Mouse (Mus musculus): ENCODE results near the gene Gpr153. TPM values are rescaled to one million over a fixed set of nuclear protein-coding genes. Genes with fewer than 3 reads are reported as not detected.
A peak's percentile ranks its signal among the peaks of the same experiment; 100 is the strongest.

Gene Gpr153
- total and polyA plus RNA-seq, 2 experiments from 2014 or later: 11.4 to 71.4 TPM

GRCm38 (mm10) chr4:152298836-152299235 is 24.8 kb downstream of the Gpr153 start:
- WGBS: 83% methylated on average over 14 of the region's 14 CpGs
- peak overlapping the region; percentile 76; the same call in 1 of the 2 replicates for H3K9ac ChIP-seq
- H3K9me3 ChIP-seq (ENCODE audit: low read length): no peaks in the 10 kb centered on the region
- H3K4me3 ChIP-seq (ENCODE audit: low read depth, low read length): no peak overlapping the region
- 0 out of 2 replicates have a peak, but pooled peaks cover 8% of the 10 kb centered on the region for H3K4me1 ChIP-seq (ENCODE audit: insufficient read depth)
- H3K4me2 ChIP-seq (ENCODE audit: low read depth): 0 out of 2 replicates have a peak overlapping the region, but pooled peaks have one; percentile 97
- peaks cover 14% of the 10 kb centered on the region for H3K27me3 ChIP-seq (ENCODE audit: insufficient read depth, low read length)
- no peak for DNase-seq
- TF ChIP-seq CTCF (IDR thresholded peaks at IDR 0.05; ENCODE audit: low read depth): no peak
- H3K27ac ChIP-seq (ENCODE audit: low read depth, low read length): no peak overlapping the region
- peaks cover 38% of the 10 kb centered on the region for H3K36me3 ChIP-seq (ENCODE audit: insufficient read depth)
- ATAC-seq: no peak

GRCm38 (mm10) chr4:152300375-152300774 is 26.3 kb downstream of the Gpr153 start:
- Histone ChIP-seq H3K27ac (ENCODE audit: low read depth, low read length) (no peak overlapping the region), H3K4me1 (ENCODE audit: insufficient read depth) (0 out of 2 replicates have a peak, but pooled peaks cover 8% of the 10 kb centered on the region), H3K4me2 (ENCODE audit: low read depth) (no peak overlapping the region), H3K27me3 (ENCODE audit: insufficient read depth, low read length) (peaks cover 4% of the 10 kb centered on the region; the same call in 1 of the 2 replicates), H3K4me3 (ENCODE audit: low read depth, low read length) (no peak overlapping the region), H3K9ac (no peak overlapping the region), H3K9me3 (ENCODE audit: low read length) (no peaks in the 10 kb centered on the region), H3K36me3 (ENCODE audit: insufficient read depth) (peaks cover 53% of the 10 kb centered on the region)
- no peak for ATAC-seq
- no peak for DNase-seq
- WGBS: 63% methylated on average over 8 of the region's 8 CpGs
- no peak for TF ChIP-seq CTCF (IDR thresholded peaks at IDR 0.05; ENCODE audit: low read depth)

- DNase-seq: no peak
- Histone ChIP-seq H3K9ac (no peak overlapping the region), H3K9me3 (ENCODE audit: low read length) (no peaks in the 10 kb centered on the region), H3K27me3 (ENCODE audit: insufficient read depth, low read length) (no peaks in the 10 kb centered on the region), H3K4me2 (ENCODE audit: low read depth) (no peak overlapping the region), H3K36me3 (ENCODE audit: insufficient read depth) (peaks cover 53% of the 10 kb centered on the region), H3K27ac (ENCODE audit: low read depth, low read length) (no peak overlapping the region), H3K4me3 (ENCODE audit: low read depth, low read length) (no peak overlapping the region), H3K4me1 (ENCODE audit: insufficient read depth) (0 out of 2 replicates have a peak, but pooled peaks cover 8% of the 10 kb centered on the region)
- WGBS: 72% methylated on average over 11 of the region's 11 CpGs
- ATAC-seq: no peak
- TF ChIP-seq CTCF (IDR thresholded peaks at IDR 0.05; ENCODE audit: low read depth): no peak
These were observed 28.0 kb downstream of the Gpr153 start for GRCm38 (mm10) chr4:152302012-152302411.

GRCm38 (mm10) chr4:152303172-152303571 is 29.1 kb downstream of the Gpr153 start:
- Histone ChIP-seq H3K4me2 (ENCODE audit: low read depth) (no peak overlapping the region), H3K9me3 (ENCODE audit: low read length) (no peaks in the 10 kb centered on the region), H3K4me1 (ENCODE audit: insufficient read depth) (0 out of 2 replicates have a peak, but pooled peaks cover 5% of the 10 kb centered on the region), H3K27ac (ENCODE audit: low read depth, low read length) (no peak overlapping the region), H3K36me3 (ENCODE audit: insufficient read depth) (peaks cover 53% of the 10 kb centered on the region), H3K4me3 (ENCODE audit: low read depth, low read length) (no peak overlapping the region), H3K27me3 (ENCODE audit: insufficient read depth, low read length) (no peaks in the 10 kb centered on the region), H3K9ac (no peak overlapping the region)
- WGBS: 91% methylated on average over 10 of the region's 10 CpGs
- DNase-seq (no peak), ATAC-seq (no peak)
- no peak for TF ChIP-seq CTCF (IDR thresholded peaks at IDR 0.05; ENCODE audit: low read depth)

GRCm38 (mm10) chr4:152304685-152305084 is 30.7 kb downstream of the Gpr153 start:
- WGBS: 82% methylated on average over 6 of the region's 6 CpGs
- Histone ChIP-seq H3K36me3 (ENCODE audit: insufficient read depth) (peaks cover 54% of the 10 kb centered on the region), H3K9me3 (ENCODE audit: low read length) (no peaks in the 10 kb centered on the region), H3K4me2 (ENCODE audit: low read depth) (no peak overlapping the region), H3K27me3 (ENCODE audit: insufficient read depth, low read length) (no peaks in the 10 kb centered on the region), H3K4me1 (ENCODE audit: insufficient read depth) (no peaks in the 10 kb centered on the region), H3K4me3 (ENCODE audit: low read depth, low read length) (no peak overlapping the region), H3K9ac (no peak overlapping the region), H3K27ac (ENCODE audit: low read depth, low read length) (no peak overlapping the region)
- no peak for TF ChIP-seq CTCF (IDR thresholded peaks at IDR 0.05; ENCODE audit: low read depth)
- DNase-seq: no peak
- no peak; the same call in 1 of the 2 replicates for ATAC-seq

GRCm38 (mm10) chr4:152305991-152306390 is 32.0 kb downstream of the Gpr153 start:
- no peak for ATAC-seq

GRCm38 (mm10) chr4:152307542-152307941 is 33.5 kb downstream of the Gpr153 start:
- TF ChIP-seq CTCF (IDR thresholded peaks at IDR 0.05; ENCODE audit: low read depth): no peak
- WGBS: 88% methylated on average over 9 of the region's 9 CpGs
- Histone ChIP-seq H3K9me3 (ENCODE audit: low read length) (no peaks in the 10 kb centered on the region), H3K4me1 (ENCODE audit: insufficient read depth) (no peaks in the 10 kb centered on the region), H3K4me2 (ENCODE audit: low read depth) (no peak overlapping the region), H3K36me3 (ENCODE audit: insufficient read depth) (peaks cover 28% of the 10 kb centered on the region), H3K4me3 (ENCODE audit: low read depth, low read length) (no peak overlapping the region), H3K27me3 (ENCODE audit: insufficient read depth, low read length) (peaks cover 18% of the 10 kb centered on the region), H3K27ac (ENCODE audit: low read depth, low read length) (no peak overlapping the region), H3K9ac (no peak overlapping the region)
- ATAC-seq (no peak), DNase-seq (no peak)

More at GRCm38 (mm10) chr4:152305991-152306390, 32.0 kb downstream of the Gpr153 start:
- no peaks in the 10 kb centered on the region for H3K4me1 ChIP-seq (ENCODE audit: insufficient read depth)
- peaks cover 42% of the 10 kb centered on the region for H3K36me3 ChIP-seq (ENCODE audit: insufficient read depth)
- H3K4me3 ChIP-seq (ENCODE audit: low read depth, low read length): no peak overlapping the region
- DNase-seq: no peak
- H3K9ac ChIP-seq: no peak overlapping the region
- no peak for TF ChIP-seq CTCF (IDR thresholded peaks at IDR 0.05; ENCODE audit: low read depth)
- H3K27me3 ChIP-seq (ENCODE audit: insufficient read depth, low read length): peaks cover 2% of the 10 kb centered on the region; the same call in 1 of the 2 replicates
- H3K9me3 ChIP-seq (ENCODE audit: low read length): no peaks in the 10 kb centered on the region
- WGBS: 77% methylated on average over 6 of the region's 6 CpGs
- no peak overlapping the region for H3K4me2 ChIP-seq (ENCODE audit: low read depth)
- no peak overlapping the region for H3K27ac ChIP-seq (ENCODE audit: low read depth, low read length)
